Mouse (Mus musculus): Measurements from ENCODE around the gene Cdc34. TPM values are rescaled to one million over a fixed set of nuclear protein-coding genes. Genes with fewer than 3 reads are reported as not detected.

Gene Cdc34
- polyA plus RNA-seq, 1 experiment = 117 TPM

- Histone ChIP-seq H3K4me3 (ENCODE audit: insufficient read depth, low read length) (no peak overlapping the region; the same call in 1 of the 2 replicates), H3K4me1 (ENCODE audit: control insufficient read depth, insufficient read depth, low read length) (peaks cover 11% of the 10 kb centered on the region), H3K27ac (ENCODE audit: insufficient read depth, low read length) (no peak overlapping the region)
- TF ChIP-seq POLR2A (IDR thresholded peaks at IDR 0.05; ENCODE audit: low read depth, low read length) = no peak
- TF ChIP-seq CTCF (IDR thresholded peaks at IDR 0.05; ENCODE audit: borderline replicate concordance, insufficient read depth, low read length) = no peak
Observed at GRCm38 (mm10) chr10:79703541-79703940, 21.5 kb downstream of the Cdc34 start.

- H3K4me3 ChIP-seq (ENCODE audit: insufficient read depth, low read length) = peak within 1 kb of the TSS; percentile 92
- TF ChIP-seq CTCF (IDR thresholded peaks at IDR 0.05; ENCODE audit: borderline replicate concordance, insufficient read depth, low read length) = peak; percentile 23; the same call in 1 of the 2 replicates
- peak; percentile 98 for TF ChIP-seq POLR2A (IDR thresholded peaks at IDR 0.05; ENCODE audit: low read depth, low read length)
- H3K27ac ChIP-seq (ENCODE audit: insufficient read depth, low read length) = peak within 1 kb of the TSS; percentile 49
- peaks cover 11% of the 10 kb centered on the region for H3K4me1 ChIP-seq (ENCODE audit: control insufficient read depth, insufficient read depth, low read length)
Observed at GRCm38 (mm10) chr10:79704065-79704969, 22.3 kb downstream of the Cdc34 start, which contains the start of gene Bsg. Bsg (plus strand) TSS chr10:79704491.

GRCm38 (mm10) chr10:79704970-79705360, 23.0 kb downstream of the Cdc34 start:
- peaks cover 11% of the 10 kb centered on the region for H3K4me1 ChIP-seq (ENCODE audit: control insufficient read depth, insufficient read depth, low read length)
- H3K4me3 ChIP-seq (ENCODE audit: insufficient read depth, low read length) = peak overlapping the region; percentile 92
- TF ChIP-seq CTCF (IDR thresholded peaks at IDR 0.05; ENCODE audit: borderline replicate concordance, insufficient read depth, low read length) (no peak), POLR2A (IDR thresholded peaks at IDR 0.05; ENCODE audit: low read depth, low read length) (no peak)
- H3K27ac ChIP-seq (ENCODE audit: insufficient read depth, low read length) = no peak overlapping the region

- H3K4me1 ChIP-seq (ENCODE audit: control insufficient read depth, insufficient read depth, low read length) = peaks cover 11% of the 10 kb centered on the region
- TF ChIP-seq CTCF (IDR thresholded peaks at IDR 0.05; ENCODE audit: borderline replicate concordance, insufficient read depth, low read length) (no peak), POLR2A (IDR thresholded peaks at IDR 0.05; ENCODE audit: low read depth, low read length) (no peak)
- H3K27ac ChIP-seq (ENCODE audit: insufficient read depth, low read length) = no peak overlapping the region
- peak overlapping the region; percentile 92 for H3K4me3 ChIP-seq (ENCODE audit: insufficient read depth, low read length)
Observed at GRCm38 (mm10) chr10:79705951-79706350, 24.0 kb downstream of the Cdc34 start.

- Histone ChIP-seq H3K4me3 (ENCODE audit: insufficient read depth, low read length) (peak overlapping the region; percentile 92; the same call in 1 of the 2 replicates), H3K27ac (ENCODE audit: insufficient read depth, low read length) (no peak overlapping the region)
- TF ChIP-seq CTCF (IDR thresholded peaks at IDR 0.05; ENCODE audit: borderline replicate concordance, insufficient read depth, low read length) (no peak), POLR2A (IDR thresholded peaks at IDR 0.05; ENCODE audit: low read depth, low read length) (no peak)
Observed at GRCm38 (mm10) chr10:79706406-79707094, 24.6 kb downstream of the Cdc34 start.

GRCm38 (mm10) chr10:79707162-79707561, 25.2 kb downstream of the Cdc34 start:
- H3K4me1 ChIP-seq (ENCODE audit: control insufficient read depth, insufficient read depth, low read length) = peaks cover 11% of the 10 kb centered on the region
- TF ChIP-seq POLR2A (IDR thresholded peaks at IDR 0.05; ENCODE audit: low read depth, low read length) (no peak), CTCF (IDR thresholded peaks at IDR 0.05; ENCODE audit: borderline replicate concordance, insufficient read depth, low read length) (no peak)
- H3K4me3 ChIP-seq (ENCODE audit: insufficient read depth, low read length) = no peak overlapping the region
- H3K27ac ChIP-seq (ENCODE audit: insufficient read depth, low read length) = no peak overlapping the region

More at GRCm38 (mm10) chr10:79706406-79707094, 24.6 kb downstream of the Cdc34 start:
- H3K4me1 ChIP-seq (ENCODE audit: control insufficient read depth, insufficient read depth, low read length) = peaks cover 11% of the 10 kb centered on the region

- TF ChIP-seq POLR2A (IDR thresholded peaks at IDR 0.05; ENCODE audit: low read depth, low read length) (no peak), CTCF (IDR thresholded peaks at IDR 0.05; ENCODE audit: borderline replicate concordance, insufficient read depth, low read length) (no peak)
- Histone ChIP-seq H3K4me1 (ENCODE audit: control insufficient read depth, insufficient read depth, low read length) (peaks cover 11% of the 10 kb centered on the region), H3K27ac (ENCODE audit: insufficient read depth, low read length) (no peak overlapping the region), H3K4me3 (ENCODE audit: insufficient read depth, low read length) (no peak overlapping the region)
Observed at GRCm38 (mm10) chr10:79707759-79708158, 25.8 kb downstream of the Cdc34 start.

- Histone ChIP-seq H3K4me3 (ENCODE audit: insufficient read depth, low read length) (no peak overlapping the region), H3K4me1 (ENCODE audit: control insufficient read depth, insufficient read depth, low read length) (peaks cover 11% of the 10 kb centered on the region), H3K27ac (ENCODE audit: insufficient read depth, low read length) (no peak overlapping the region)
- TF ChIP-seq CTCF (IDR thresholded peaks at IDR 0.05; ENCODE audit: borderline replicate concordance, insufficient read depth, low read length) (no peak), POLR2A (IDR thresholded peaks at IDR 0.05; ENCODE audit: low read depth, low read length) (no peak)
Observed at GRCm38 (mm10) chr10:79708668-79709067, 26.7 kb downstream of the Cdc34 start.

GRCm38 (mm10) chr10:79709307-79709706, 27.3 kb downstream of the Cdc34 start:
- no peak for TF ChIP-seq CTCF (IDR thresholded peaks at IDR 0.05; ENCODE audit: borderline replicate concordance, insufficient read depth, low read length)
- TF ChIP-seq POLR2A (IDR thresholded peaks at IDR 0.05; ENCODE audit: low read depth, low read length) = no peak
- Histone ChIP-seq H3K27ac (ENCODE audit: insufficient read depth, low read length) (no peak overlapping the region), H3K4me3 (ENCODE audit: insufficient read depth, low read length) (no peak overlapping the region), H3K4me1 (ENCODE audit: control insufficient read depth, insufficient read depth, low read length) (peaks cover 11% of the 10 kb centered on the region)
